Mouse (Mus musculus) midbrain, embryonic 10.5 days (tissue): ENCODE data around the gene Pdzph1. TPM values are rescaled to one million over a fixed set of nuclear protein-coding genes. Genes with fewer than 3 reads are reported as not detected.

Source experiments
- DNase-seq: peaks from one replicate; pipeline ENCODE4 v3.0.0-alpha.2; 2017; ENCODE audit warnings: low spot score
- H3K27ac ChIP-seq: fragments of 300-500 bp; sonication (generic); replicated peaks from 2 replicates; pipeline ENCODE4 v1.5.1; 2016; ENCODE audit warnings: mild to moderate bottlenecking
- H3K27me3 ChIP-seq: fragments of 300-500 bp; sonication (generic); 2 replicates; pipeline ENCODE4 v1.6.1; 2016; ENCODE audit warnings: low read depth, mild to moderate bottlenecking; ENCODE audit not compliant: poor library complexity, severe bottlenecking
- H3K36me3 ChIP-seq: fragments of 300-500 bp; sonication (generic); 2 replicates; pipeline ENCODE4 v1.6.1; 2016; ENCODE audit warnings: mild to moderate bottlenecking, moderate library complexity
- H3K4me1 ChIP-seq: fragments of 300-500 bp; sonication (generic); 2 replicates; pipeline ENCODE4 v1.6.1; 2016
- H3K4me3 ChIP-seq: fragments of 300-500 bp; sonication (generic); 2 replicates; pipeline ENCODE4 v1.5.1; 2016; ENCODE audit warnings: mild to moderate bottlenecking, moderate library complexity
- H3K9me3 ChIP-seq: fragments of 300-500 bp; sonication (generic); replicated peaks from 2 replicates; pipeline ENCODE4 v1.6.1; 2016; ENCODE audit warnings: mild to moderate bottlenecking
- WGBS: fragments of 180-500 bp; shearing (Covaris S2); methylation state at CpG from one replicate; pipeline ENCODE4 v1.1.7; 2016; 5-methylcytosine and 5-hydroxymethylcytosine counted together
- polyA plus RNA-seq: library from polyadenylated mRNA; unstranded; fragments of >200 nt; fragmentation: Nextera tagmentation; extraction: Ambion mirVana; gene quantifications from 2 replicates; pipeline ENCODE4 v1.2.1, GENCODE M21; 2016

Gene Pdzph1
- polyA plus RNA-seq, 1 experiment from 2014 or later, result 32.3 TPM

- Histone ChIP-seq H3K9me3 (no peaks in the 10 kb centered on the region), H3K27ac (no peak overlapping the region), H3K36me3 (no peaks in the 10 kb centered on the region), H3K4me1 (peaks cover 1% of the 10 kb centered on the region; the same call in 1 of the 2 replicates), H3K27me3 (no peaks in the 10 kb centered on the region), H3K4me3 (no peak overlapping the region)
- no peak for DNase-seq
- WGBS, result 89% methylated on average over 7 of the region's 7 CpGs
Measured at GRCm38 (mm10) chr17:58911564-58911963, 79.6 kb downstream of the Pdzph1 start.

GRCm38 (mm10) chr17:58909061-58909661 is 82.0 kb downstream of the Pdzph1 start:
- H3K4me3 ChIP-seq, result no peak overlapping the region
- H3K9me3 ChIP-seq, result no peaks in the 10 kb centered on the region
- peak; percentile 52 for DNase-seq
- no peaks in the 10 kb centered on the region for H3K36me3 ChIP-seq
- no peaks in the 10 kb centered on the region for H3K27me3 ChIP-seq
- WGBS, result 37% methylated on average over 8 of the region's 8 CpGs
- no peak overlapping the region for H3K27ac ChIP-seq
- peaks cover 8% of the 10 kb centered on the region; the same call in 1 of the 2 replicates for H3K4me1 ChIP-seq

- no peaks in the 10 kb centered on the region for H3K36me3 ChIP-seq
- no peak overlapping the region for H3K4me3 ChIP-seq
- H3K27ac ChIP-seq, result no peak overlapping the region
- H3K4me1 ChIP-seq, result peaks cover 8% of the 10 kb centered on the region; the same call in 1 of the 2 replicates
- H3K27me3 ChIP-seq, result no peaks in the 10 kb centered on the region
- no peaks in the 10 kb centered on the region for H3K9me3 ChIP-seq
- 61% methylated on average over 2 of the region's 2 CpGs for WGBS
- DNase-seq, result no peak
Measured at GRCm38 (mm10) chr17:58906001-58906400, 85.2 kb downstream of the Pdzph1 start.

- Histone ChIP-seq H3K27me3 (no peaks in the 10 kb centered on the region), H3K27ac (peak overlapping the region; percentile 79), H3K4me1 (peaks cover 37% of the 10 kb centered on the region), H3K4me3 (no peak overlapping the region), H3K9me3 (no peaks in the 10 kb centered on the region), H3K36me3 (no peaks in the 10 kb centered on the region)
- WGBS, result 31% methylated on average over 4 of the region's 4 CpGs
- no peak for DNase-seq
Measured at GRCm38 (mm10) chr17:58891488-58892210, 99.5 kb downstream of the Pdzph1 start.

- Histone ChIP-seq H3K36me3 (no peaks in the 10 kb centered on the region), H3K27ac (peak overlapping the region; percentile 79), H3K4me3 (no peak overlapping the region), H3K9me3 (no peaks in the 10 kb centered on the region), H3K4me1 (peaks cover 50% of the 10 kb centered on the region), H3K27me3 (no peaks in the 10 kb centered on the region)
- DNase-seq, result peak; percentile 50
- WGBS, result 19% methylated on average over 4 of the region's 4 CpGs
Measured at GRCm38 (mm10) chr17:58889905-58890645, 101.1 kb downstream of the Pdzph1 start.

- Histone ChIP-seq H3K27ac (peak overlapping the region; percentile 69), H3K27me3 (no peaks in the 10 kb centered on the region), H3K9me3 (no peaks in the 10 kb centered on the region), H3K4me3 (no peak overlapping the region), H3K36me3 (peaks cover 13% of the 10 kb centered on the region; the same call in 1 of the 2 replicates), H3K4me1 (peaks cover 38% of the 10 kb centered on the region)
- DNase-seq, result no peak
- 53% methylated on average over 1 of the region's 1 CpGs for WGBS
Measured at GRCm38 (mm10) chr17:58884393-58884792, 106.8 kb downstream of the Pdzph1 start.

- DNase-seq, result no peak
- Histone ChIP-seq H3K27ac (no peak overlapping the region), H3K36me3 (peaks cover 5% of the 10 kb centered on the region; the same call in 1 of the 2 replicates), H3K4me1 (peaks cover 5% of the 10 kb centered on the region; the same call in 1 of the 2 replicates), H3K4me3 (no peak overlapping the region), H3K9me3 (no peaks in the 10 kb centered on the region), H3K27me3 (no peaks in the 10 kb centered on the region)
- 89% methylated on average over 1 of the region's 1 CpGs for WGBS
Measured at GRCm38 (mm10) chr17:58873356-58873755, 117.8 kb downstream of the Pdzph1 start.

- H3K27me3 ChIP-seq, result no peaks in the 10 kb centered on the region
- H3K27ac ChIP-seq, result no peak overlapping the region
- H3K9me3 ChIP-seq, result no peaks in the 10 kb centered on the region
- no peak for DNase-seq
- no peaks in the 10 kb centered on the region for H3K36me3 ChIP-seq
- H3K4me1 ChIP-seq, result no peaks in the 10 kb centered on the region
- no peak overlapping the region for H3K4me3 ChIP-seq
Measured at GRCm38 (mm10) chr17:58870795-58871194, 120.4 kb downstream of the Pdzph1 start.

Other genes starting within 250 kb of the Pdzph1 start
- gene Nudt12, start 22.0 kb upstream of the Pdzph1 start, polyA plus RNA-seq, result 8.0 and 8.9 TPM in 2 replicates